Mouse (Mus musculus) cerebellum, postnatal 14 days (tissue): ENCODE measurements around the gene Prkcq.

ENCODE experiments used
- DNase-seq, 2 experiments: peaks; one replicate each; pipeline ENCODE4 v3.0.0; 2021; ENCODE audit warnings: mixed read lengths in 2 of 2

Prkcq gene

GRCm38 (mm10) chr2:11187166-11187565 lies 15.3 kb downstream of the Prkcq start:
- DNase-seq, result no peak

DNA sequence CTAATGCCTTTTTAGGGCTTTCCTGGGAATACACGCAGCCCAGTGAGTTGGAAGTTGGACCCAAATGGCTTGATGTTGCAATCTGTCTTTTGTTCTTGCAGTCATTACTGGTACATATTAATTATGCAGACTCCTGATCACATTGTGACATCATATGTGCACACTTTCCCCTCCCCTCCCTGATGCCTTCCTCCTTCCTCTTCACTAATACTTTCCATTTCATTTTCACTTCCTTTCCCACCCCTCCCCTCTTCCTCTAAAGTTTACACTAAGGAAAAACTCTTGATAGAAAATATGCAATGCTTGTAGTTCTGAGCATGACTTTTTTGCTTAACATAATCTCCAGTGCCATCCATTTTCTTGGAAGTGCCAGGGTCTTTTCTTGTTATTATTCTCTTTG lies 16.4 kb downstream of the Prkcq start:
- no peak for DNase-seq

DNA sequence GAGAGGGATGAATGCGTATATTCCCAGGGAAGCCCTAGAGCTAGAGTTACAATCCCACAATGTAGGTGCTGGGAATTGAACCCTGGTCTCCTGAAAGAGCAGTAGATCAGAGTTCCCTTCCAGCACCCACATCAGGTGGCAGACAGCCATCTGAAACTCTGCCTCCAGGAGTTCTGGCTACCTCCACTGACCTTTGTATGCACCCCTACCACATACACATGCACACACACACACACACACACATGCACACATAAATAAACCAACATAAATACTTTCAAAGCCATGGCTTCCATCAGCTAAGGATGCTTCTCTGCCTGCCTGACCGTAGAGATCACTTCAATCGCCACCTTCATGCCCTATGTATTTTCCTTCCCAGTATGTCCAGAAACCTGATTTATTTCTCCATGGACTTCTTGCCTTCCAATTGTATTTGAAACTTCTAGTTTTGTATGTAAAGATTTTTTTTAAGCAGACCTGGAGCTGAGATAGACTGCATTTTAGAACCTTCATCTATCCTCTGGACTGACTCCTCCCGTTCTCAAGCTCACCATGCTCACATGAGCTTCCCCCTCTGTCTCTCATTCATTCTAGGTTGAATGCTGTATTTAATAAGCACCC lies 17.4 kb downstream of the Prkcq start:
- no peak for DNase-seq

GRCm38 (mm10) chr2:11192281-11193098 lies 20.6 kb downstream of the Prkcq start:
- no peak for DNase-seq

DNA sequence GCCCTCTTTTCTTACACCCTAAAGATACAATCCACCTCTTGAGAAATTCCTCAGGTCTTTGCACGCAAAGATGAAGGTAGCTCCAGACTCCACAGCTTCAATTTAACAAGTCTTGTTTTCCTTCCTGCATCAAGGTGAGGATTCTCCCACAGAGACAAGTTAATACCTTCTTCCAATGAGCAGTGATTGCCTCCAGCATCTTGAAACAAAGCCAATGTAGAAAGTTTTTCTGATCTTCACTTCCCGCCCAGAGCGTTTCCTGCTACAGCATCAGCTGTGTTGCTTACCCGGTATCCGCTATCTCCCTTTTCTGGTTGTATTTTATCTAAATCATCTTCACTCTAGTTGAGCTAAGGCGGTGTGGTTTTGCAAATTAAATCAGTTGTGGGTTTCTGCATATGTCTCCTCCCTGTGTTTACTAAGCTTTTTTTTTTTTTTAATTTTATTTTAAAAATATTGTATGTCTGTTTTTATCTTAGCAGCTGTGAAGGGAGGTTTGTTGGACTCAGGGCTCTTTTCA lies 21.3 kb downstream of the Prkcq start:
- DNase-seq, result no peak

DNA sequence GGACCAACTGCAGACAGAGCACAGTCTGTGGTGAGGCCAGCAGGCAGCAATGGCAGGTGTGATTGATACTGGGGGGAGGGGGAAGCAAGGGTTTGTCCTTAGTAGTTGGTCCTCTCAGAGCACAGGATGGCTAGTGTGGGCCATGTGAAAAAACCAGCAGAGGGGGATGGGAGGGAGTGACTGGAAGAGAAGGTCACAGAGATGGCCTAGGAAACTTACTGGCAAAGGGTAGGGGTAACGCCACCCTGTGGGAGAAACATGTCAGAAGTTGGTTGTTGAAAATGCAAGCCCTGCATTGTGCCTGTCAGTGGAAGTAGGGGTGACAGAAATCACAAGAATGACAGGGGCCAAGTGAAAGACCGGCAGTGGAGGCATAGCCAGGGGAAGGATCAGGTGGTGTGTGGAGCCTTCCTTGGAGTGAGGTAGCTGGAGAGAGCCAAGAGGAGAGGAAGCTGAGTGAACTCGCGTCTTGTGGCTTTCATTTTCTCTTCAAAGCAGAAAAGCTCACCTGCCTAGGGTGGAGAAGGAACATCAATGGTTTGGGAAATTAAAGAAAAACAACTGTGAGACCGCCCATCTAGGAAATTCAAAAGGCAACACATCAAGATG lies 22.9 kb downstream of the Prkcq start:
- no peak for DNase-seq

DNA sequence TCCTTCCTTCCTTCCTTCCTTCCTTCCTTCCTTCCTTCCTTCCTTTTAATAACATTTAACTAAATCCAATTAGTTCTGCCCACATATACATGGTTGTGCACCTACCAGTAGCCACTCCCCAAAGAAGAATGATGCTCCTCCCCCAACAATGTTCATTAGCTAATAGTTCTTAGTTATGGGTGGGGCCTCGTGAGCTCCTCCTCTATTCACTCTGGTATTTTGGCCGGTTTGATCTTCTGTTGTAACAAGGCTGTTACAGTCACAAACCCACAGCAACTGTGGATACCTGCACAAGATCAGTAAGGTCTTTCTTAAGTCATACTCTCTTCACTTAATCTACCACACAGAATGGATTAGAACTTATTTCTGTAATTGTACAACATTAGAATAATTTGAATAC lies 24.2 kb downstream of the Prkcq start:
- DNase-seq, result no peak

DNA sequence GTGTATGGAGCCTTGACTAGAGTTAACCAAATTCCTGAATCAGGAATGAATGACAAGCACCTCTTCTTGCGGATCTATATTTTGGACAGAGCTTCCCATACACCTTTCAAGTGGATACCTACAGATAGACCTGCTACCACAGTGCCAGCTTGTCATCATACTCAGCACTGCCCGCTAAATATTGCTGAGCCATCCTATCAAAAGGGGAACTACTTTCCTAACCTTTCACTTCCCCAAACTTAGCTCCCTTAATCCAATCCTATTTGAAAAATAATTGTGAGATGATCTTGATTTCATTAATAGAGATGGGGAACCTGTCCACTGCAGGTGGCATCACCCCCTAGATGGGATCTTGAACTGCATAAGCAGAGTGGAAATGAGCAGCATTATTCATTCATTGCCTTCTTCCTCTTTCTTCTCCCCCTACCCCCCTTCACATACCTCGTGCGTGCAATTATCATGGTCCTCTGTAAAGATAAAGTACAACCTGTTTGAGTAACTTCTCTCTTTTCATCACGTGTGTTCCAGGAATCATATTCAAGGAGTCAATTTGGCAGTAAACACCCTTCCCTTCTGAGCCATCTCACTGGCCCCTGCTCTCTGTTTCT lies 25.1 kb downstream of the Prkcq start:
- DNase-seq, result no peak

DNA sequence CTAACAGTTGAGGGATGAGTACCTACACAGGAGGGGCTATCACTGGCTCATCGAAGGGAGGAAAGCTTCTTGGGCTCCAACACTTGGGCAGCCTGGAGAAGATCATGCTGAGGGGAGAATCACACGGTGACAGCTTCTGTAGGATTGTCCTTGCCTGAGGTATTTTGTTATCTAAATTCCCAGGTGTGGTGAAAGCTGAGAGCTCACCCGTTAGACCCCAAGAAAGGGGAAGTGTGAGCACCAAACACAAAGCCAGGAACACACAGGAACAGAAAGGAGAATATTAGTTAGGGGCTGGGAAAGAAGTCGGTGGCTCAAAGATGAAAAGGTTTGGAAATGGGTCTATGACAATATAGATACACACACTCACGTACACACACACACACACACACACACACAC lies 27.7 kb downstream of the Prkcq start:
- no peak for DNase-seq

DNA sequence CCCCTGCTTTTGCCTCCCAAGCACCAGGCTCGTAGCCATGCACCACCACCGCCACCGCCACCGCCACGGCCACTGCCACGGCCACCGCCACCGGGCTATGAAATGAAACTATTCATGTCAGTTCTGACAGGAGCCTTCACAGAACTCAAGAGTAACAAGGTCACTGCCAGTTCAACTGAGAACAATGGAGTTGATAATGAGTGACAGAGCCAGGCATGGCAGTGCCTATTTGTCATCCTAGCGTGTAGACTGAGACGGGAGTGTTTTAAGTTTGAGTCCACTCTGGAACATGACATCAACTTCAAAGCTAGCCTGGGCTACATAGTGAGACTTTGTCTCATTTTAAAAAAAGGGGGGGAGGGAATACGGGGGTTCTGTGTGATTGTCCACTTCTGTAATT lies 30.9 kb downstream of the Prkcq start:
- DNase-seq, result no peak

GRCm38 (mm10) chr2:11203261-11203660 lies 31.4 kb downstream of the Prkcq start:
- no peak for DNase-seq

DNA sequence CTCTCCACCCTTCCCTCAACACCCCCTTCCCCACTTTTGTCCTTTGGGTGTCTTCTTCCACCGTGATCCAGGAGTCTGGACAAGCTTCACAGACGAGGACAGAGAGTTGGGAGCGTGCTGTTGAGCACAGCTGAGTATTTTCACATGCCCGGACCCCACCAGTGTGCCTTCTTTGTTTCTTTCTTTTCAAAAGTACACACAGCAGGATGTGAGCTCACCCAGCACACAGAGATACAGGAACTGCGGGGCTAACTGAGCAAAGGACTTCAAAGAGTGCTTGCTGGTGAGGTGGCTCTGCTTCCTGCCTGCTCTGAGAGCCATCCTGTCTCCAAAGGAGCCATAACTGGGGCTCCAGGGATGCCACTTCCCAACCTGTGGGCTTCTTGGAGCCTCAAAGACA lies 32.3 kb downstream of the Prkcq start:
- DNase-seq, result no peak

DNA sequence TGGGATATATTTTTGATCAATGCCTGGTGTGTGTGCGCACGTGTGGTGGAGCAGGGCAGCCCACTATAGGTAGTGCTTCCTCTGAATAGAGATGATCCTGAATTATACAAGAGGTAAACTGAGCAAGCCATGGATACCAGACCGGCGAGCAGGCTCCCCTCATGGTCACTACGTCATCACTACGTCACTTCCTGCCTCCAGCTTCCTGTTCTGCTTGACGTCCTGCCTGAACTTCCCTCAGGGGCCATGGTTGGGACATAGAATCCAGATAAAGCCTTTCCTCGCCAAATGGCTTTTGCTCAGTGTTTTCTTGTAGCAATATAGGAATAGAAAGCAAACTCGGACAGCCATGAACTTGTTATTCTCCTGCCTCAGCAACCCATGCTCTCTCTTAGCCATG lies 33.1 kb downstream of the Prkcq start:
- no peak for DNase-seq

GRCm38 (mm10) chr2:11205720-11206119 lies 33.8 kb downstream of the Prkcq start:
- DNase-seq, result no peak

DNA sequence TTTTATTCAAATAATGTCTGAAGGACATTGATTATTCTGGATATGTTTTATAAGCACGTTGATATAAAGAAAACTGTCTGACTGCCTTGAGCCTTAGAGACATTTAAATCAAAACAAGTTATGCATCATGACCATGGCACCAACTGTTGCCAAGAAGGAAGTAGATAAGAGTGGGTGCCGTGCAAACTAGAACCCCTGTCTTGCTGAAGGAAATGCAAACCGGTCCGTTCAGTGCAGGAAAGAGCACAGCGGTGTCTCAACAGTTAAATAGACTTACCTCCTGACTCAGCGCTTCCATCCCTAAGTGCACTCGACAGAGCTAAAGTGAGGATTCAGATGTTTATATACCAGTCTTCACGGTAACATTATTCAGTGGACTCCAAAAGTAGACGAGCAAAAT lies 36.4 kb downstream of the Prkcq start:
- no peak for DNase-seq

- no peak for DNase-seq
These were observed 37.4 kb downstream of the Prkcq start for GRCm38 (mm10) chr2:11209335-11209734.

DNA sequence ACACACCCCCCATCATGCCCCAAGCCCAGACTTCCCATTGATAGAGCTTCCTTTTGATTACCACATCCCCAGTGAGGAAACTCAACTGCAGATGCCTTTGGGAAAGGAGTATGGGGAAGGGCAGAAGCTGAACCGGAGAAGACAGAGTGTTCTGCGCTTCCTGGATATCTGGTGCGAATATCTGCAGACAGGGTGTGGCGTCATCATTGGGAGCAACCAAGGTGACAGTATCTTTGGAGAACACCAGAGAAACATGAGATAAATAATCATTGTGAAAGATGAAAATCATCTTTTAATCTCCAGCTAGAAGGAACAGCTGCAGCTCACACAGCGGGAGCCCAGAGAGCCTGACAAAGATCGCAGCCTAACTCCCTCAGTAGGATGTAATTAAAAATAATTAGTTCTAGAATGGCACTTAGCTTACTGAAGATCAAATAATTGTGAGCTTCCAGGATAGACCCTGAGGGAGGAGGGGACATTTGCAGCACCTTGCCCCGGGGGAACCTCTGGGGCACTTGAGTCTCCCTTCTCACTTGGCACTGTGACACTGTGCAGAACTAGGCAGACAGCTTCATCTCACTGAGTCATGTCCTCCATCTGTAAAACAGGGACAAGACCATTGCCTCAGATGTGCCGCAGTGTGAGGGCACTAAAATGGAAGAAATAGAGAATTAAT lies 38.5 kb downstream of the Prkcq start:
- no peak for DNase-seq

- no peak for DNase-seq
These were observed 40.2 kb downstream of the Prkcq start for GRCm38 (mm10) chr2:11211961-11212562.

DNA sequence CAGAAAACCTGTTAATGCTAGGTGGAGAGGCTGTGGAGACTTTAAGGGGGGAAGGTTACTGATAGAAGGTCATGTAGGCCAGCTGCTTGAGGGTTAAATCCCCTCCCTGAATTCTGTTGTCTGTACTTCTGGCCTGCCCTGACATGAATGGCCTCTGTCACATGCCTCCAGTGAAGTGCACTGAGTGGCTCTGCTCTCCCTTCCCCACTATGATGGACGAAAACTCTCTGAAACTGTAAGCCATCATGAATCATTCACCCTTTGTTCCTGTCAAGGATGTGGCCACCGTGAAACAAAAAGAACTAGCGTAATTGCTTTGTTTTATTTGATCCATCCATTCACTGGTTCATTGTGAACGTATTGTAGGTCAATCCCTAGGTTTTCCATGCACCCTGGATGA lies 44.5 kb downstream of the Prkcq start:
- no peak for DNase-seq

DNA sequence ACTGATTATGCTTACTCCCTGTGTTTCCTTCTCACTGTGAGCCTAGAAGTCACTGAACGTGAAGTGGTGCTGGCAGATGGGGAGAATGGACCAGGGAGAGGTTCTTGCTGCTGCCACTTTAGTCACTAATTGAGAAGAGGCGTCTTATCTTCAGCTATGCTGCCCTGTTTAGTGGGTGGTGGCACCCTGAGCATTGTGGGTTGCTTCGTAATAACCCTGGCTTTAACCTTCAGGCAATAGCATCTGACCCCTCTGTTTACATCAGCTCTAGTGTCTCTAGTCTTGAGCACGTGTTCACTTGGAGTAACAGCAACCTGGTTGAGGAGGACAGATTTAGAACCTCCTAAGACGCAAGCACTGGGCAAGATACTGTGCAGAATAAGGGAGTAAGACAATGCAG lies 44.9 kb downstream of the Prkcq start:
- DNase-seq, result no peak

DNA sequence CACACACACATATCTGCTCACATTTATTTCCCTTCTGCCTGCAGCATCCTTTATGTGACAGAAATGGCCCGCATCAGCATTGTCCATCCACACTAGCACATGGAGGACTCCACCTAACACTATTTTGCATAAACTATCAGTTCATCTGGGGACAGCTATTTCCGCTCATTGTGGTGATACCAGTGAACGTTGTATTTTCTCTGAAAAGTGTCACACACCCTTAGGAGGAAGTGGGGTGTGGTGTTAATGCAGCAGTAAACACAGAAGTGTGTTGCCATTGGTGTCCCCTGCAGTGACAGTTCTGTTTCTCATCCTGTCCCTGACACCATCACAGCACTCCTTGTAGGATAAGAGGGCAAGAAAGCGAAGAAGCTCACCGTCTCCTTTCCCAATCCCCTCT lies 46.2 kb downstream of the Prkcq start:
- no peak for DNase-seq

- no peak for DNase-seq
These were observed 47.4 kb downstream of the Prkcq start for GRCm38 (mm10) chr2:11219262-11219661.
